Mouse (Mus musculus): ENCODE measurements around the gene Ppm1h. TPM values are rescaled to one million over a fixed set of nuclear protein-coding genes. Genes with fewer than 3 reads are reported as not detected.

Ppm1h gene
- total RNA-seq, 2 experiments from 2014 or later: 8.1 to 8.3 TPM

- no peak for DNase-seq
Observed at GRCm38 (mm10) chr10:122861696-122862385, 183.3 kb downstream of the Ppm1h start.

- no peak for DNase-seq
Observed at GRCm38 (mm10) chr10:122862386-122863023, 183.9 kb downstream of the Ppm1h start.

GRCm38 (mm10) chr10:122869865-122870503 lies 191.4 kb downstream of the Ppm1h start:
- no peak for DNase-seq

DNA sequence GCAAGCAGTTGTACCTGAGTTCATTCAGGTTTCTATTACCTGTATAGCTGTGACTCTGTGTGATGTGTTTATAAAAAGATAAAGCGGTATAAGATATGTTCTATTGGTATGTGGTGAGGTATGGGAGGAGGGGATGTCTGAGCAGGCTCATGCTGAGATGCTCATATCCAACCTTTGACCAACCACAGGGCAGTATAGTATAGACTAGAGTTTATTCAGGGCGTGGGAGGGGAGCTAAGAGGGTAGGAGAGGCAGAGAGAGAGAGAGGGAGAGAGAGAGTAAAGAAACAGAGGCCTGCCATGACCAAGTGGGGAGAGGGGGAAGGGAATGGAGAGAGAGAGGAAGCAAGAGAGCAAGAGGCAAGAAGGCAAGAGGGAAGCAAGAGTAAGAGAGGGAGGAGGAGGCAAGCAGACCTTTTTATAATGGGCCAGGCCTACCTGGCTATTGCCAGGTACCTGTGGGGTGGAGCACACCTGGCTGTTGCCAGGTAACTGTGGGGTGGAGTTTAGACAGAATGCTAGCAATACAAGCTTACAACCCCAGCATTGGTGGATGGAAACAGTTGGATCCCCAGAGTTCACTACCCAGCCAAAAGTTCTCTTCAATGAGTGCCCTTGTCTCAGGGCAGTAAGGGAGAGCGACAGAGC lies 192.4 kb downstream of the Ppm1h start:
- no peak for DNase-seq

DNA sequence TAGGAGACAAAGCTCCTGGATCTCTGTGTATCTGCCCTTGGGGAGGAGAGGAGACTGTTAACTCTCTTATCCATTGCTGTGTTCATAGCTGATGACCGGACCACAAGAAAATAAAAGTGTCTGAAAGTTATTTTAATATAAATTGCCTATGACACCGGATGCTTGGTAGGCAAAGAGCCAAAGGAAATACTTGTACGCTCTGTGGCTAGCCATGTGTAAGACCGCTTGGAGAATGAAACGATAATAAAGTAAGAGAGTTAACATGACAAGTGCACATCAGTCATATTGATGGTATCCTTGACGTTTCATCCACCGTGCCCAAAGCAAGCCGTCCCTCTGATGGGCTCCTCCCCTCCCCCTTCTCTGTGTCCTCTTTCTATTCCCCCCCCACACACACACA lies 194.2 kb downstream of the Ppm1h start:
- no peak for DNase-seq

- DNase-seq: no peak
Observed at GRCm38 (mm10) chr10:122876964-122877363, 198.4 kb downstream of the Ppm1h start.

DNA sequence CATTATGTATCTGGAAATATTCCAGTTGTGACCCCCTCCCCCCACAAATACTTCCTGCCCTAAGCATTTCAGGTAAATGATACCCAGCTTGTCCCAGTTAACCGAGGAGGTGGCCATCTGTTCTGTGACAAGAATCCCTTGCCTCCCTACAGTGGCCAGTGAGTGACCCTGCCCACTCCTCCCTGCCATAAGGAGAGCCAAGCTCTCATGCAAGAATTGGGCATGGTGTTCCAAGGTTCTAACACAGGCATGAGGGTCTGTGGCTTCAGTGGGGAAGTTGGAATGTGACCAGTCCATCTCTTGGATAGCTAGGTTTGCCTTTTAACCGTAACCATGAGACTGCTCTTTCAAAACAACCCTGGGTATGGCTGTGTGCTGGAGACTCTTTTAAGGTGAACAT lies 198.9 kb downstream of the Ppm1h start:
- DNase-seq: no peak

GRCm38 (mm10) chr10:122881456-122881855 lies 202.9 kb downstream of the Ppm1h start:
- no peak for DNase-seq

- DNase-seq: no peak
Observed at GRCm38 (mm10) chr10:122882614-122883013, 204.1 kb downstream of the Ppm1h start.

DNA sequence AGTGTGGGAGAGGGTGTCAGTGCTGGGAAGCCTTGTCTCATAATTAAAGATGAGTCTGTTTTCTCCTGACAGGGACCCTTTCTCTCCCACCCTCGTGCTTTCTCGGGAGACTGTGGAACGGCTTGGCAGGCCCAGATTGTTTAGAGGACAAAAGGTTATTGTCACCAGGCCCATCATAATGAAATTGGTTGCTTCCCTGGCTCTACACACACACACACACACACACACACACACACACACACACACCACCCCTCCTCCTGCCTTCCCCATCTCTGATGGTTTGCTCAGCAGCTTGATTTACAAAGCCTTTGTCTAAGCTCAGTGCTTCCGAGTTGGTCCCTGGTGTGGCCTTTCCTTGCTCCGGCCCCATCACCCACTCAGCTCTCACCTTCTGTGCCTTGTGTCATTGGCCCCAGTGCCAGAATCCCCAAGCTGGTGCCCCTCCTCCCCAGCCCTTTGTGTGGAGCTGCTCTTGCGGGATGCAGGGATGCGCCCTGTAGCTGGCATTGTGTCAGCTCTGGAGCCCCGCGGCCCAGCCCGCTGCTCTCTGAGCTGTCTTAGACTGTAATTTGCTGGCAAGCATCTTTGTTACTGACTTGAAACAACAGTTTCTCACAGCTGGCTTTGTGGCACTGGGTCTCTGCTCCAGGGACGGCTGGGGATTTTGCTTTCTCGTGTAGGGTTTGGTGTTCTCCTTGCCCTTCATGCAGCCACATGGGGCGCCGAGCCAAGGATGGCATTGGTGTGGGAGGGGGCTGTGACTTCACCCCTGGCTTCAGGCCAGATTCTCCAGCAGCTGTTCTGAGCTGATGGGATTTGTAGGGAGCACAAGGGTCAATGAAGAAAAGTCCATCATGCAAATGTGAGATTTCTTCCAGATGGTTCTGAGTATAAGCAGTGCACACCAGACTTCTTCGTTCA lies 205.5 kb downstream of the Ppm1h start:
- DNase-seq: peak; percentile 80

- DNase-seq: no peak
Observed at GRCm38 (mm10) chr10:122885301-122885700, 206.7 kb downstream of the Ppm1h start.

GRCm38 (mm10) chr10:122886055-122886915 lies 207.7 kb downstream of the Ppm1h start:
- DNase-seq: peak; percentile 55

DNA sequence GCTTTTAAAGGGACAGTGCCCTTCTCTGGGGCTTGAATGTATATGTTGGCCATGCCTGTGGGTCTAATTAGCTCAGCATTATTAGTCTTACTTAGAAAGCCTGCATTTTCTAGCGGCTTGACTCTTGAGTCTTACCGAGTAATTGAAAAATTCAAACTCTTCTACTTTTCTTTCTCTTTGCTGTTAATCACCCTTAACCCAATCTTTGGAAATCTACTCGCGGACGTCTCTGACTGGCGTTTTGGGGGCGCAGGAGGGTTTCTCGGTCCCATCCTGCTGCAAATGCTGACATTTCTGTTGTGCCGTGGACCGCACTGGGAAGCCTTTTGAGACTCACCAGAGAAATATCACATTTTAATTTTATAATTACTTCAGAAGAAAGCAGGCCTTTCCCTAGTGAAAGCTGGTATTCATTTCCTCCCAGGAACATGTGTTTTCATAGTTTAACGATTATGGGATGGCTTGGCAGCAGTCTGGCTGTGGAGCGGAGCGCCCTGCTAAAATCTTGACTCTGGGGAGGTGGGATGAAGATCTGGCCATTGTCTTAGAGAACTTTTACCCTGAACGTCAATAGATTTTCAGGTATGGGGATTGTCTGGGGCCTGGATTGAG lies 208.5 kb downstream of the Ppm1h start:
- DNase-seq: no peak

GRCm38 (mm10) chr10:122887528-122888183 lies 209.1 kb downstream of the Ppm1h start:
- peak; percentile 31 for DNase-seq

GRCm38 (mm10) chr10:122890682-122891350 lies 212.3 kb downstream of the Ppm1h start:
- no peak for DNase-seq

DNA sequence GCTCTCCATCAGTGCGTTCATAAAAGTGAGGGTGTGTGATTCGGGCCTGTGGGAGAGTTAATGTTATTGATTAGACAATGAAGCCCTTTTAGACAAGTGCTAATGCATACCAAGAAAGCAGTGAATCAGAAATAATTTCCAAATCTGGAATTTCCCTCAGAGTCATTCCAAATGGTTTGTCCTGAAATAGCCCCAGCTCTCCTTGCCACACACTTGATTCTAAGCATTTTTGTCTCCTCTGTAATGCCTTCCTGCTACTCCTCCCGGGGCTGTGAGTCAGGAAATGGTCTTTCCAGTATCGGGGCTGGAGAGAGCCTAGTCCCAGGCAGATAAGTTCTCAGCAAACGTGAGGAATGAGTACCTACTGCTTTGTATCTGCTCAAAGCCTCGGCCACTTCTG lies 212.9 kb downstream of the Ppm1h start:
- DNase-seq: no peak

GRCm38 (mm10) chr10:122894555-122895069 lies 216.1 kb downstream of the Ppm1h start:
- peak; percentile 86 for DNase-seq

DNA sequence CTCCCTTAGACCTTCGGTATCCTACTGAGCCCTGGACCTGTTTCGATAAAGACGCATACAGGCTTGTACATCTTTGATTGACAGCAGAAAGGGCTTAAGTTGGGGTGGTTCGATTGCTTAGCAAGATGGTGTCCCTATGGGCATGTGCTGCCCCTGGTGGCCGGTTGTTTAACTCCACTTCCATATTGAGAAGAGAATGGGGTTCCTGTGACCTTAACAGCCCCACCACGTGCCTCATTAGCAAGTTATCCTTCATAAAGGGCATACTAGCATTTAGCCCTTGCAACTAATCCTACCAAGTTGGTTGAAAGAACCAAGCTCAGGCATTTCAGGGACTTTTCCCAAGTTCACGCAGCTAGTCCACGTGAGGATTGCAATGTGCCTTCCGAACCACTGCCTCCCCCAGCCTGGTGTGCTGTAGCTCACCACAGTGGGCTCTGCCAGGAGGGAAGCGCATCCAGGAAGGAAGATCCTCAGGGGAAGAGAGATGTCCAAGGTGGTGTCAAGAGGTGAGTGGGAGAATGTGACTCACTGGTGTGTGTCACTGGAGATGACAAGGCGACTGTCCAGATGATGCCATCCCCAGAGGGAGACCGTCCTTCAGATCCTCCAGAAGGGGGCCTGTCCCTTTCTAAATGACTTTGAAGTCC lies 216.7 kb downstream of the Ppm1h start:
- DNase-seq: peak; percentile 80

DNA sequence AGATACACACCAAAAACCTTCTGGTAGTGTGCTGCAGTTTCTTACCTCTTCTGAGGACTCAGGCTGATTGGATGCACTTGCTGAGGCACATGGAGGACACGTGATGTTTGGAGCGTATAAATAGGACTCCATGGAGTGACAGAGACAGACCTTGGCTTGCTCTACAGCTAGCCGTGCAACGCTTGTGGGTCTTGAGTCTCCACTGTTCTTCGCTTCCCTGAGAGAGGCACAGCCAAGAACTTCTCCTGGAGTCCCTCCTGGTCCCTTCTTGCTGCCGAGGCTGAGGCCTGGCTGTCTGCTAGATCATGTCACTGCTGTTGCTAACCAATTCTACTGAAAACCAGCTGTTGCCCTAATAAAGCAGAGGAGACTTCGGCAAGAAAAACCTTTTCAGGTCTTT lies 221.4 kb downstream of the Ppm1h start:
- DNase-seq: no peak
